Mouse (Mus musculus): ENCODE measurements around the gene Exosc7.

Gene Exosc7

DNA sequence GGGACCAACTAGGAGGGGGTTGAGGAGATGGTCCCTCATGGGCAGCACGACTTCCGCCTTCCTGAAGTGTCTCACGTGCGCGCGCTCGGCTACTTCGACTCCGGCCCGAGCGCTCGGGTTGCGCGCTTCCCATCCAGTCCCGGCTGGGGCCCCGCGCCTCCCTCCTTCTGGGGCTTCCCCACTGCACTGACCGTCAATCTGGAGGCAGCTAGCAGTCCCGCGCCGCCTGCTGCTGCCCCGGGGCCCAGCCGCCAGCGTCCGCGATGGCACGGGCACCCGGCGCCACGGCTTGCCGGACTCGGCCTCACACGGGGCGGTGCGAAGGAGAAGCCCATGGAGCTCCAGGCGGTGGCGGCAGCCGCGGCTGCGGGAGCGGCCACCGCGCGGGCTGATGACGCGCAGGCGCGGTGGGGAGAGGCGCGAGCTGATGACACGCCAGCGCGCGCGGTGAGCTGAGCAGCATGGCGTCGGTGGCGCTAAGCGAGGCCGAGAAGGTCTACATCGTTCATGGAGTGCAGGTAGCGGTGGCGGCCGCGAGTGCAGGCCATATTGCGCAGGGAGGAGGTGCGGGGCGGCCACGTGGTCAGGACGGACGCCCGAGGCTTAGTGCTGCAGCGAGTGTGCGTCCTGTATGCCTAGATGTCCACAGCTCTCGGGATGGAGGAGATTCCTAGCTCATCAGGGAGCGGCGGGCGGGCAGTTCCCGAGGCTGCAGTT lies at the start of gene Exosc7, which contains the start of gene Zdhhc3:
Gene Exosc7, plus strand, starts transcription at position 411 of the 717 bp plus-strand sequence.
Gene Zdhhc3, minus strand, starts transcription at position 401 of the 717 bp plus-strand sequence.
- DNase-seq: peak; percentile 88

DNA sequence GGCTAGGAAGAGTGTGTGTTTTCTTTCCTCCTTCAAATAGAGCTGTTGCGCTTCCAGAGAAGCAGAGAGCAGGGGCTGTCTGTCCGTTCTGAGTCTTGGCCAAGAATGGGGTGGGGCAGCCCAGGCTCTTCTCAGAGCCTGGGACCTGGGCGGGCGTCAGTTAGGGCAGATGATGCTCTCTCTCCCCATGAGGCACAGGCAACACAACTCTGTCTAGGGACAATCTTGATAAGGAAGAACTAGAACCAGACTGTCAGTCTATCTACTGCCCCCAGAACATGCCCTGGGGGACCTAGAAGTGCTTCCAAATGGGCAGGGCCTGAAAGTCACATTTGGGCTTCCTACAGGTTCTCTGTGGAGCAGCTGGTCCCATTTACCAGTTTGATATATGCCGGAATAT lies 33.9 kb upstream of the Exosc7 start:
- no peak for DNase-seq

GRCm38 (mm10) chr9:123080355-123080754 lies 32.7 kb upstream of the Exosc7 start:
- DNase-seq: no peak

- no peak for DNase-seq
Observed at GRCm38 (mm10) chr9:123080796-123081195, 32.2 kb upstream of the Exosc7 start.

- no peak for DNase-seq
Observed at GRCm38 (mm10) chr9:123085373-123085772, 27.6 kb upstream of the Exosc7 start.

DNA sequence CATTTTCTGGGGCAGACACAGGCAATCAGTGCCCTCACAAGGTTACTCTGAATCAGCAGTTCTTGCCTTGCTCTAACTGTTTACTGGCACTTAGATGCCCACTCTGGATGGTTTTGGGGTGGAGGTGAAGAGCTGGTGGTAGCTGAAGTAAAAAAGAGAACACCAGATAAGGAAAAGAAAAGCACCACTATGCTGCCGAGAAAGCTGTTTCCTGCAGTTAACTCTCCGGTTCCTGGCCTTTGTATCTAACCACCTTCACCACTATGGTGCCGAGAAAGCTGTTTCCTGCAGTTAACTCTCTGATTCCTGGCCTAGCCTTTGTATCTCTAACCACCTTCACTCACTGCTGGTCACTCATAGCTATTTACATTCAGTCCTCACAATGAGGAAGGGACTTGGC lies 25.5 kb upstream of the Exosc7 start:
- DNase-seq: no peak

DNA sequence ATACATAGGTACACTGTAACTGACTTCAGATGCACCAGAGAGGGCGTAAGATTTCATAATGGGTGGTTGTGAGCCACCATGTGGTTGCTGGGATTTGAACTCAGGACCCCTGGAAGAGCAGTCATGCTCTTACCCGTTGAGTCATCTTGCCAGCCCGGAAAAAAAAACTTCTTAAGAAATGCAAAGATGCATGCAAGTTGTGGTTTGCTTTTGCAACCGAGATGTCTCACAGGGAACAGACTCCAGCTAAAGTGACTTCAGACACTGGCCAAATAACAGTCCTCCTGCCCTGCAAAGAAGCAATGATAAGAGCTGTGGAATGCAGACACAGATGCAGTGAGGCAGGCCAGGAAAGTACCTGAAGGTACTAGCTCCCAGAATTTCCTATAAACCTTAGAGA lies 22.2 kb upstream of the Exosc7 start:
- no peak for DNase-seq

DNA sequence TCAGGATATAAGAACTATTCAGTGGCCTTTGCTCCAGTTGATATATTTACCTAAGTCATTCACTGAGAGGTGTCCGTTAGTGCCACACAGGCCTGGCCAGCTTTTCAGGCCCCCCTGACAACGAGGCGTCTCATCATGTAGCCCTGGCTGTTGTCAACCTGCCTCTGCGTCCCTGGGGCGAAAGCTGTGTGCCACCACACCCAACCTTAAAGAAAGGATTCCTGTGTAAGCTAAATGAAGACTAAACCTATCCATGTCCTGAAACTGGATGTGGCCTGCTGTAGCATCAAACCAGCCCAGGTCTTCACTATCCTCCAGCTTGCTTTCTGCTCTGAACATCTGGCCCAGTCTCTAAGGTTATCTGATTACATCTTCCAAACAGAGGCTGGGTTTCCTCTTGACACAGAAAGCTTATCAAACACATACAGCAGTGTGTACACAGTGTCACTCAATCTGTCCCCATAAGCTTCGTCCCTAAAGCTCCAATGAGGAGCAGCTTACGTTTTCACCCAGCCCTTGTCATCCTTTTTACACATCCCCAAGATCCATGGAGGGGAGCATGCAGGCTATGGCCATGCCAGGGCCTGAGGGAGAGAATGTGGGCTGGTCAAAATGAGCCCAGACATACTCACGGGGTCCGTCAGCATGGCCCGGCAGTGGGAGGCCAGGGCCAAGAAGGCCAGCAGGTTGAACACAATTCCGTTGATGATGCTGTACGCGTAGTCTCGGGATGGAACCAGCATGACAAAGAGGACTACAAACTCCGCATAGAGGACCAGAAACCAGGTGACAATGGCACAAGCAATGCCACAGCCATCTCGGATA lies 13.2 kb upstream of the Exosc7 start:
- no peak for DNase-seq

- no peak for DNase-seq
Observed at GRCm38 (mm10) chr9:123103425-123103824, 9.6 kb upstream of the Exosc7 start.

DNA sequence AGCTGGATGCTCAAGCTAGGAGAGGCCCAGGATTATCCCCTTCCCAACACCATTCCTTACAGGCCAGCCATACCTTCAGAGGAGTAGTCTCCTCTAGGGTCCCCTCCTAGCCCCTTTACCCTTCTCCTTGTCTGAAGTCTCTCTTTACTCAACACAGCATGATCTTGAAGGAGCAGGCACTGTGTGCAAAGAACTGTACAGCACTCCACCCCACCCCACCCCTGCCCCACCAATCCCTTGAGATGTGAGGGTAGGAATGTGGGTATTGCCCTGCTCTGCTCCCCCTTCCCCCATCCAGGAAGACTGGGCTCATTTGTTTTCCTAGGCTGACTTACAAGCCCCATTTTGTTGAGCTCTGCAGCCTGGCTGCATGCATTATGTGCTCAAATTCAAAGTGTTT lies 8.7 kb upstream of the Exosc7 start:
- no peak for DNase-seq

DNA sequence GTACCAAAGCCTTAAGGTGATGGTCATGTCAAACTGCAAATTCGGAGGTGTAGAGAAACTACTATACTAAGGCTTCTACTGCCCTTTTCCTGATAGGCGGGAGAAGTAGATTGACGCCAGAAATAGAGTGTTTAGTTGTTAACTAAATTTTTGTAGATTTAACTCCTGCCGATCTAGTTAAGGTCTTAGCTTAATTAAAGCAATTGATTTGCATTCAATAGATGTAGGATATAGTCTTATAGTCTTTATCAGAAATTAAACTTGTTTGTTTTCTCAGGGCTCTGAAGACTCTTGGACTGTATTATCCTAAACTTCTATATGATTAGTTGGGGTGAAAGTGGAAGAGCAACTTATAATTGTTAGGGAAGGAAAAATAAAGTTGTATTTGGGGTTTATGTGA lies 5.8 kb upstream of the Exosc7 start:
- DNase-seq: no peak

- DNase-seq: no peak
Observed at GRCm38 (mm10) chr9:123109188-123109587, 3.8 kb upstream of the Exosc7 start.

GRCm38 (mm10) chr9:123111751-123112221 lies 1.2 kb upstream of the Exosc7 start:
- no peak for DNase-seq

- no peak for DNase-seq
Observed at GRCm38 (mm10) chr9:123113931-123114330, 916 bp downstream of the Exosc7 start.

DNA sequence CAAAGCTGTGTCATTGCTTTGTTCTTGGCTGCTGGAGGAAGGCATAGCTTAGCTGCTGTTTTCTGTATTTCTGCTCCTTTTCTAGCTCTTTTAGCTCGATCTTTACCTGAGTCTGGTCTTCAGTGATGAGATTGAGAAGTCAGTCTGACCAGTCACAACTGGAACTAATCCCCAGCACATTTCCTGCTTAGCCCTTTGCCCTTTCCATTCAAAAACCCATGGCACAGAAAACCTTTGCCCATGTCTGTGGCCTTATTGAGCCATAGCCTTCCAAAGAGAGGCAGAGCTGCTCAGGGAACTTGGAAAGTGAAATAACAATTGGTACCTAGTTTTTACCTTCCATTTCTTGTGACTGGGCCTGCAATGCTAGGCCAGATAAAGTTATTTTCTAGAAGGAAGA lies 2.6 kb downstream of the Exosc7 start:
- DNase-seq: no peak

- DNase-seq: no peak
Observed at GRCm38 (mm10) chr9:123123017-123123416, 10.0 kb downstream of the Exosc7 start.

- no peak for DNase-seq
Observed at GRCm38 (mm10) chr9:123123571-123124412, 10.8 kb downstream of the Exosc7 start.

GRCm38 (mm10) chr9:123124413-123124981 lies 11.5 kb downstream of the Exosc7 start:
- DNase-seq: no peak

DNA sequence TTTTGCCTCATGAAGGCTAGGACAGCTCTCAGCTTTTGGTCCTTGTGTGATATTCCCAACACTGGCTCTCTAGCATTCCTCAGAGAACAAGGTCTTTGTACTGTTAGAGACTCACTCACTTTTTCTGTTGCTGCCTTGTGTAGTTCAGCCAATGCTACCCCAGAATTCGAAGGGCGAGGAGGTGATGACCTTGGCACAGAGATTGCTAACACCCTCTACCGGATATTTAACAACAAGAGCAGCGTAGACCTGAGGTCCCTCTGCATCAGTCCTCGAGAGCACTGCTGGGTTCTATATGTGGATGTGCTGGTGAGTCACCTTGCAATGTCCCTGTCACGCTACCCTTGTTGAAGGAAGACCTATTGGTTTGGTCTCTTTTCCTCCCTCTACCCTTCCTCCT lies 14.6 kb downstream of the Exosc7 start:
- no peak for DNase-seq

GRCm38 (mm10) chr9:123132994-123133393 lies 20.0 kb downstream of the Exosc7 start:
- no peak for DNase-seq

GRCm38 (mm10) chr9:123136953-123137682 lies 24.1 kb downstream of the Exosc7 start:
- DNase-seq: no peak

DNA sequence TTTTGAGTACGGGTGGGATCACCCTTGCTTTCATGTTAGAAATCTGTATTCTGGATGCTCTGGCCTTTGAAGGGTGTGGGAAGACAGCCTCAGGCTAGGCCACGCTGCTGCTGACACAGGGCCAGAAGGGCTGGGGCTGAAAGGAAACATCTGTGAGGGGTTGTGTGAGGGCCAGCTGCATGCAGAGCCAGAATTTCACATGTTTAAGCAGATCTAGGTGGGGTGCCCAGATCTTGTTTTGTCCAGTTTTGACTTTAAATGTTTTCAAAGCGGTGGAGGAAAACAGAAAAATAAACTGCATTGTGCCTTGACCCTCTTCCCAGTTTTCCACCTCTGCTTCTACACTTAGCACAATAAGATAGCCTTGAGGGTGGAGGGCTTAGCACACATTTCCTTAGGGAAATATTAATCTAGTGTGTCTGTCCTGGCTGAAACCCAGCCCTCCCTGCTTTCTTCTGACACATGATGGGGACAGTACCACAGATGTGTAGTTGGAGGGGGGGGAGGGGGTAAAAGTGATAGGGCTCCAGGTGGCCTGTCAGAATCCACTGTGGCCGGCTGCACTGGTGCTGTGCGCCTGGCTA lies 26.0 kb downstream of the Exosc7 start:
- DNase-seq: no peak
